ENCODE assay signal across 45 mouse cellular contexts in genomic region chr10:52430953-52431352, GRCm38 (mm10). TPM values are rescaled to one million over a fixed set of nuclear protein-coding genes. Genes with fewer than 3 reads are reported as not detected.
"Had no signal": no experiment of that assay in that cellular context is flagged by ENCODE, and none has a peak within 500 bp of the region (broad histone marks: within the 10 kb centered on the region; RNA-seq: fewer than 3 reads in every experiment).

No protein-coding gene starts in this region.

- H3K27me3 ChIP-seq: limb, embryonic 12.5 days; limb, embryonic 13.5 days; limb, embryonic 15.5 days; liver, embryonic 12.5 days; liver, embryonic 13.5 days; liver, embryonic 15.5 days; lung, embryonic 15.5 days; megakaryocyte, embryonic 14.5 days; midbrain, embryonic 12.5 days; midbrain, embryonic 13.5 days; midbrain, embryonic 15.5 days; neural tube, embryonic 12.5 days; neural tube, embryonic 13.5 days had no signal

- ATAC-seq: liver, embryonic 12.5 days; liver, postnatal 0 days; lung, postnatal 0 days; midbrain, embryonic 13.5 days; midbrain, embryonic 15.5 days; midbrain, embryonic 16.5 days had no signal

- H3K9ac ChIP-seq: limb, embryonic 12.5 days; limb, embryonic 13.5 days; limb, embryonic 15.5 days; liver, embryonic 12.5 days; liver, embryonic 13.5 days; liver, embryonic 14.5 days; liver, embryonic 15.5 days; liver, postnatal 0 days; lung, embryonic 14.5 days; lung, embryonic 15.5 days; midbrain, embryonic 12.5 days; midbrain, embryonic 13.5 days; midbrain, embryonic 15.5 days; neural tube, embryonic 12.5 days; neural tube, embryonic 13.5 days had no signal

- H3K4me3 ChIP-seq: limb, embryonic 10.5 days; limb, embryonic 12.5 days; limb, embryonic 13.5 days; limb, embryonic 15.5 days; liver, embryonic 12.5 days; liver, embryonic 13.5 days; liver, embryonic 15.5 days; lung, embryonic 15.5 days; megakaryocyte, embryonic 14.5 days; midbrain, embryonic 10.5 days; midbrain, embryonic 12.5 days; midbrain, embryonic 13.5 days; midbrain, embryonic 15.5 days; myocyte; neural tube, embryonic 12.5 days; neural tube, embryonic 13.5 days had no signal

- DNase-seq: left cerebral cortex, postnatal 4 days; liver; liver, embryonic 13.5 days; liver, postnatal 0 days; lung, adult 18-20 months; lung, adult 2 months; lung, embryonic 14.5 days; lung, postnatal 10 days; lung, postnatal 14 days; lung, postnatal 36 days; lung, postnatal 4 days; midbrain, embryonic 14.5 days had no signal

- H3K4me2 ChIP-seq: limb, embryonic 12.5 days; limb, embryonic 13.5 days; limb, embryonic 15.5 days; liver, embryonic 11.5 days; liver, embryonic 12.5 days; liver, embryonic 13.5 days; liver, embryonic 15.5 days; lung, embryonic 14.5 days; lung, embryonic 15.5 days; midbrain, embryonic 11.5 days; midbrain, embryonic 12.5 days; midbrain, embryonic 13.5 days; midbrain, embryonic 15.5 days; neural tube, embryonic 12.5 days; neural tube, embryonic 13.5 days had no signal

- H3K27ac ChIP-seq: limb, embryonic 10.5 days; limb, embryonic 12.5 days; limb, embryonic 13.5 days; limb, embryonic 15.5 days; liver, embryonic 12.5 days; liver, embryonic 13.5 days; liver, embryonic 14.5 days; liver, embryonic 15.5 days; lung, embryonic 15.5 days; macrophage; midbrain, embryonic 10.5 days; midbrain, embryonic 12.5 days; midbrain, embryonic 13.5 days; midbrain, embryonic 15.5 days; neural tube, embryonic 12.5 days; neural tube, embryonic 13.5 days had no signal

- H3K9me3 ChIP-seq: limb, embryonic 10.5 days; limb, embryonic 12.5 days; limb, embryonic 13.5 days; limb, embryonic 15.5 days; liver, embryonic 12.5 days; liver, embryonic 13.5 days; liver, embryonic 15.5 days; lung, embryonic 15.5 days; megakaryocyte, embryonic 14.5 days; midbrain, embryonic 10.5 days; midbrain, embryonic 12.5 days; midbrain, embryonic 13.5 days; midbrain, embryonic 15.5 days; neural tube, embryonic 12.5 days; neural tube, embryonic 13.5 days had no signal

- H3K4me1 ChIP-seq: limb, embryonic 15.5 days; liver, embryonic 15.5 days; lung, embryonic 15.5 days had no signal

RNA-seq across cellular contexts. Expression of gene Nepn, which starts 42.2 kb away (rescaled TPM):
- total RNA-seq: left cerebral cortex, postnatal 14 days; left cerebral cortex, postnatal 25 days; left cerebral cortex, postnatal 36 days; left cerebral cortex, postnatal 4 days; liver, adult 2 months; megakaryocyte progenitor cell, adult 5-6 weeks; megakaryocyte, adult 5-6 weeks; megakaryocyte-erythroid progenitor cell, adult 5-6 weeks; midbrain, postnatal 0 days; monocyte, adult 5-6 weeks had no signal
- polyA plus RNA-seq: limb, embryonic 10.5 days; limb, embryonic 11.5 days; limb, embryonic 15.5 days; liver, adult 2 months; liver, embryonic 13.5 days; liver, embryonic 15.5 days; liver, postnatal 0 days; lung, embryonic 14.5 days; lung, embryonic 15.5 days; lung, embryonic 16.5 days; lung, postnatal 0 days; macrophage; midbrain, embryonic 10.5 days; midbrain, embryonic 11.5 days; midbrain, embryonic 12.5 days; midbrain, embryonic 13.5 days; midbrain, embryonic 14.5 days; midbrain, embryonic 15.5 days; midbrain, embryonic 16.5 days; midbrain, postnatal 0 days; neural tube, embryonic 11.5 days; neural tube, embryonic 12.5 days; neural tube, embryonic 13.5 days had no signal
